Mouse (Mus musculus) hindbrain, embryonic 11.5 days (tissue): ENCODE results near the gene Btbd9. TPM values are rescaled to one million over a fixed set of nuclear protein-coding genes. Genes with fewer than 3 reads are reported as not detected.

Experiments used
- ATAC-seq: fragments of 200-750 bp; cut with Nextera tagmentation; 2 replicates; pipeline ENCODE4 v1.8.0; 2017; ENCODE audit warnings: mild to moderate bottlenecking, moderate TSS enrichment, moderate library complexity; ENCODE audit not compliant: low FRiP score
- DNase-seq: peaks from one replicate; pipeline ENCODE4 v3.0.0-alpha.2; 2015; ENCODE audit warnings: low spot score
- H3K27ac ChIP-seq: fragments of 300-500 bp; sonication (generic); 2 replicates; pipeline ENCODE4 v1.5.1; 2014; ENCODE audit warnings: mild to moderate bottlenecking, low read depth, low read length
- H3K27me3 ChIP-seq: fragments of 300-500 bp; sonication (generic); 2 replicates; pipeline ENCODE4 v1.6.1; 2014; ENCODE audit warnings: mild to moderate bottlenecking, low read length, moderate library complexity, mixed read lengths; ENCODE audit not compliant: control insufficient read depth, insufficient read depth
- H3K36me3 ChIP-seq: fragments of 300-500 bp; sonication (generic); 2 replicates; pipeline ENCODE4 v1.6.1; 2014; ENCODE audit warnings: mild to moderate bottlenecking, low read length, moderate library complexity, mixed read lengths; ENCODE audit not compliant: control insufficient read depth, insufficient read depth
- H3K4me1 ChIP-seq: fragments of 300-500 bp; sonication (generic); replicated peaks from 2 replicates; pipeline ENCODE4 v1.6.1; 2014; ENCODE audit warnings: low read length, mixed read lengths; ENCODE audit not compliant: control insufficient read depth, insufficient read depth
- H3K4me2 ChIP-seq: fragments of 300-500 bp; sonication (generic); replicated peaks from 2 replicates; pipeline ENCODE4 v1.6.1; 2014; ENCODE audit warnings: mild to moderate bottlenecking, low read depth, low read length
- H3K4me3 ChIP-seq: fragments of 300-500 bp; sonication (generic); 2 replicates; pipeline ENCODE4 v1.5.1; 2014; ENCODE audit warnings: low read depth, low read length
- H3K9ac ChIP-seq: fragments of 300-500 bp; sonication (generic); 2 replicates; pipeline ENCODE4 v1.6.1; 2014; ENCODE audit warnings: low read depth, low read length
- H3K9me3 ChIP-seq: fragments of 300-500 bp; sonication (generic); 2 replicates; pipeline ENCODE4 v1.6.1; 2016; ENCODE audit warnings: low read length; ENCODE audit not compliant: control insufficient read depth
- WGBS: fragments of 180-500 bp; shearing (Covaris S2); extraction: QIAGEN DNeasy Blood & Tissue Kit; methylation state at CpG from one replicate; pipeline ENCODE4 v1.1.7; 2014; 5-methylcytosine and 5-hydroxymethylcytosine counted together
- polyA plus RNA-seq: library from polyadenylated mRNA; unstranded; fragments of >200 nt; fragmentation: Nextera tagmentation; extraction: Ambion mirVana; gene quantifications from 2 replicates; pipeline ENCODE4 v1.2.1, GENCODE M21; 2014

The Btbd9 gene
- polyA plus RNA-seq, 1 experiment from 2014 or later = 63.0 TPM

DNA sequence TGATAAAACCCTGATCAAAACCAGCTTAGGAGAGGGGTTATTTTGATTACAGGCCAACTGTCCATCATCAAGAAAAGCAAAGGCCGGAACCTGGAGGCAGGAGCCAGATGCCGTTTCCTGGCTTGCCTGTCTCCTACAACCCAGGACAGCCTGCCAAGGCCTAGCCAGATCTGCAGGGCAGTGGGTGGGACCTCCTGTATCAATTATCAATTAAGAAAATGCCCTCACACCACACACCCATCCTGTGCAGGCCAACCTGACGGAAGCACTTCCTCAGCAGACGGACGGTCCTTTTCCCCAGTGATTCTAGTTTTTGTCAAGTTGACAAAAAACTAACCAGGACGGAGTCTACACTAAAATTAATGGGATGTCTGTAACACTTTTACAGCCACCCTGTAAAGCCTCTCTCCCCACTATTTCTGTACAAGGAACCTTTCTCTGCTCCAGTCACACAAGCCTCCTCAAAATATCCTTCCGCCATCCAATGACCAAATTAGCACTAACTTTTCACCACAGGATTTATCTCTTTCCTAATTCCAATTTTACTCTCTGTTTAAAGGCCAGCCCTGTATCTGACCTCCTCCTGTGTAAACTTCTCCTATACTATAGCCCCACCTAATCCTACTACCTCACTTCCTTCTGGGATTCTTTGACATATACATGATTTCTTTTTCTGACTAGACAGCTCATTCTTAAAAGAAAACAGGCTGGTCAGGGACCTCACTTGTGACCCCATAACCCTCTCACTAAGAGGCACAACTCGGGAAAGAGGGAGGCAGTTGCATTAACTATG lies 2.1 kb downstream of the Btbd9 start:
- H3K9ac ChIP-seq = no peak overlapping the region
- no peaks in the 10 kb centered on the region for H3K9me3 ChIP-seq
- DNase-seq (no peak), ATAC-seq (no peak)
- no peak overlapping the region for H3K4me3 ChIP-seq
- no peaks in the 10 kb centered on the region for H3K36me3 ChIP-seq
- no peaks in the 10 kb centered on the region for H3K27me3 ChIP-seq
- no peak overlapping the region for H3K27ac ChIP-seq
- no peak overlapping the region for H3K4me2 ChIP-seq
- H3K4me1 ChIP-seq = peaks cover 5% of the 10 kb centered on the region; the same call in 1 of the 2 replicates
- 82% methylated on average over 8 of the region's 8 CpGs for WGBS

DNA sequence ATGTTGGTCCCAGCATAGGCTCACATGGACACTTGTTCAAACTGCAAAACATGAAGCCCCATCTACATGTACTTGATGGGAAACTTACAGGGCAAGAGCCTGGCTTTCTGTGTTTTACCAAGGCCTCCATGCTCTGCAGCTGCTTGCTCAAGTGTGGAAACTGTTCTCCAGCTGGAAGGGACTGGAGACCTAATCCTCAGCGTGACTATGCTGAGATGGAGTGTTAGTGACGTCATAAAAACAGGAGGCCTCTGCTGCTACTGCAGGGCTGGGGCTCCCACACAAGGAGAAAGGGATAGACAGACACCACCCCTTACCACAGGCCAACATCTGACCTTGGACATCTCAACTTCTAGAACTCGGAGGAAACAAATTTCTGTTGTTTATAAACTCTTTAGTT lies 5.3 kb downstream of the Btbd9 start:
- DNase-seq (no peak), ATAC-seq (no peak)
- H3K4me1 ChIP-seq = peaks cover 5% of the 10 kb centered on the region; the same call in 1 of the 2 replicates
- H3K36me3 ChIP-seq = no peaks in the 10 kb centered on the region
- no peaks in the 10 kb centered on the region for H3K27me3 ChIP-seq
- H3K9ac ChIP-seq = no peak overlapping the region
- 77% methylated on average over 3 of the region's 3 CpGs for WGBS
- H3K4me3 ChIP-seq = no peak overlapping the region
- H3K27ac ChIP-seq = no peak overlapping the region
- H3K9me3 ChIP-seq = no peaks in the 10 kb centered on the region
- no peak overlapping the region for H3K4me2 ChIP-seq

DNA sequence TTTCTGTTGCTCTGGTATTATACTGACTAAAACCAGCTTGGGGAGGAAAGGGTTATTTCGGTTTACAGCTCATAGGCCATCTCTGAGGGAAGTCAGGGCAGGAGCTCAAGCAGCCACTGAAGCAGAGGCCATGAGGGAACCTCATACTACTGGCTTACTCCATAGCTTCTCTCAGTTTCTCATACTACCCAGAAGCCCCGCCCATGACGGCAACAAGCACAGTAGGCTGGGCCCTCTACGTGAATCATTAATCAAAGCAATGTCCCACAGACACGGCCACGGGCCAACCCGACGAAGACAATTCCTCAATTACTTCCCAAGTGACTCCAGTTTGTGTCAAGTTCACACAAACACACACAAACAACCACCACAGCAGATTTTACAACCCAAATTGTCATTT lies 6.1 kb downstream of the Btbd9 start:
- H3K36me3 ChIP-seq = no peaks in the 10 kb centered on the region
- WGBS = 63% methylated on average over 8 of the region's 8 CpGs
- H3K9me3 ChIP-seq = no peaks in the 10 kb centered on the region
- H3K4me1 ChIP-seq = peaks cover 4% of the 10 kb centered on the region; the same call in 1 of the 2 replicates
- no peak overlapping the region for H3K9ac ChIP-seq
- ATAC-seq = no peak
- DNase-seq = no peak
- H3K4me2 ChIP-seq = no peak overlapping the region
- no peak overlapping the region for H3K4me3 ChIP-seq
- H3K27ac ChIP-seq = no peak overlapping the region
- no peaks in the 10 kb centered on the region for H3K27me3 ChIP-seq

DNA sequence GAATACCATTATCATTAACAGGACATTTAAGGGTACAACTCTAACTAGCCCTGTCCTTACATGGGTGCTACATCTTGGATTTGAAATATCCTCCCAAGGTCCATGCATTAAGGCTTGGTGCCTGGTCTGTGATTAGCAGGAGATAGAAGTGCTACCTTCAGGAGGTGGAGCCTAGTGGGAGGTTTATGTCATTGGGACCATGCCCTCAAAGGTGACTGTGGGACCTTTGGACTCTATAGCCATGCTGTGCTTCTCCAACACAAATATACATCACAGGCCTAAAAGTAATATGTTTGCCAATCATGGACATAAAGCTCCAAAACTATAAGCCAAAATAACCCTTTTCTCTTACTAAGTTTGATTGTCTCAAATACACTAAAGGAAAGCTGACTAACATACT lies 7.8 kb downstream of the Btbd9 start:
- ATAC-seq = no peak
- Histone ChIP-seq H3K36me3 (no peaks in the 10 kb centered on the region), H3K9ac (no peak overlapping the region), H3K4me2 (no peak overlapping the region), H3K27ac (no peak overlapping the region), H3K4me3 (no peak overlapping the region), H3K27me3 (no peaks in the 10 kb centered on the region), H3K4me1 (no peaks in the 10 kb centered on the region), H3K9me3 (no peaks in the 10 kb centered on the region)
- no peak for DNase-seq

DNA sequence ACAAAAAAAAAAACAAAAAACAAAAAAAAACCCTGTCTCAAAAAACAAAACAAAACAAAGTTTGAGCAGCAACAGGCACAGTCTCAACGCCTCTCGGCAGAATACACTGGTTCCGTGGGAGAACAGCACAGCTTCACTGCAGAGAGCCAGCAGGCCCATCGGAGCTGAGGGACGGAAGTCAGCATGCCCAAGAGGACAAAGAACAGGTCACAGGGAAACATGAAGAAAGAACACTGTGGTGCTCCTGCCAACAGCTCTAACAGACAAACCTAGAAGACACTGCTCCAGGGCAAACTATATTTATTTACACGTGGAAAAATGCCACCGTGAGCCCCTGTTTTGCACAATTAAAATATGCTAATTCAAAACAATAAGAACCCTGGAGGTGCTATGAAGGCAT lies 11.3 kb downstream of the Btbd9 start:
- Histone ChIP-seq H3K36me3 (no peaks in the 10 kb centered on the region), H3K27ac (no peak overlapping the region), H3K4me2 (no peak overlapping the region), H3K9ac (no peak overlapping the region), H3K9me3 (no peaks in the 10 kb centered on the region), H3K4me3 (no peak overlapping the region), H3K4me1 (no peaks in the 10 kb centered on the region), H3K27me3 (no peaks in the 10 kb centered on the region)
- DNase-seq = no peak
- no peak for ATAC-seq
- 90% methylated on average over 7 of the region's 7 CpGs for WGBS

DNA sequence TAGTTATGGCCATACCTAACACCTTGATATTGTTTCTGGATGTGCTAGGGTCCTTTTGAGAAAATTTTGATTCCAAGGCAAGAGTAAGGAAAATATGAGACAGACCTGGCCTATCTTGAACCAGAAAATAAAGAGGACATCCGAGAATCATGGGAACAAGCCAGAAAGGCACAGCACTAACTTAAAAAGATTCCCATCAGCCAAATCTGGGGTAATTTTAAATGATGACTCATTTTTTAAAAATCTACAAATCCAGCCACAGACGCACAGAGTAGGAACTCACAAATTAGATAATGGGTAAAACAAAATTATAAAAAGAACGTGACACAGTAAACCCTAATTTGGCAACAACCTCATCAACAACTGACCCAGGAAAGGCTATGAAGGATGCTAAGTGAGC lies 11.9 kb downstream of the Btbd9 start:
- DNase-seq = no peak
- H3K27me3 ChIP-seq = no peaks in the 10 kb centered on the region

GRCm38 (mm10) chr17:30563484-30564075 lies 12.7 kb downstream of the Btbd9 start:
- H3K4me3 ChIP-seq = no peak overlapping the region
- no peak overlapping the region for H3K27ac ChIP-seq
- no peaks in the 10 kb centered on the region for H3K9me3 ChIP-seq
- H3K4me1 ChIP-seq = no peaks in the 10 kb centered on the region
- H3K9ac ChIP-seq = no peak overlapping the region
- WGBS = 74% methylated on average over 6 of the region's 6 CpGs
- no peaks in the 10 kb centered on the region for H3K27me3 ChIP-seq
- H3K4me2 ChIP-seq = no peak overlapping the region
- ATAC-seq (no peak), DNase-seq (no peak)
- H3K36me3 ChIP-seq = no peaks in the 10 kb centered on the region

More for the DNA sequence above, 11.9 kb downstream of the Btbd9 start:
- Histone ChIP-seq H3K4me3 (no peak overlapping the region), H3K9me3 (no peaks in the 10 kb centered on the region), H3K36me3 (no peaks in the 10 kb centered on the region), H3K4me1 (no peaks in the 10 kb centered on the region), H3K4me2 (no peak overlapping the region), H3K9ac (no peak overlapping the region), H3K27ac (no peak overlapping the region)
- no peak for ATAC-seq
- 85% methylated on average over 3 of the region's 3 CpGs for WGBS

- 90% methylated on average over 2 of the region's 2 CpGs for WGBS
- no peak overlapping the region for H3K4me2 ChIP-seq
- no peak overlapping the region for H3K4me3 ChIP-seq
- H3K4me1 ChIP-seq = no peaks in the 10 kb centered on the region
- H3K9me3 ChIP-seq = no peaks in the 10 kb centered on the region
- H3K36me3 ChIP-seq = no peaks in the 10 kb centered on the region
- no peak for DNase-seq
- no peak overlapping the region for H3K27ac ChIP-seq
- H3K9ac ChIP-seq = no peak overlapping the region
- no peaks in the 10 kb centered on the region for H3K27me3 ChIP-seq
- ATAC-seq = no peak
Measured at GRCm38 (mm10) chr17:30562770-30563169, 13.5 kb downstream of the Btbd9 start.

DNA sequence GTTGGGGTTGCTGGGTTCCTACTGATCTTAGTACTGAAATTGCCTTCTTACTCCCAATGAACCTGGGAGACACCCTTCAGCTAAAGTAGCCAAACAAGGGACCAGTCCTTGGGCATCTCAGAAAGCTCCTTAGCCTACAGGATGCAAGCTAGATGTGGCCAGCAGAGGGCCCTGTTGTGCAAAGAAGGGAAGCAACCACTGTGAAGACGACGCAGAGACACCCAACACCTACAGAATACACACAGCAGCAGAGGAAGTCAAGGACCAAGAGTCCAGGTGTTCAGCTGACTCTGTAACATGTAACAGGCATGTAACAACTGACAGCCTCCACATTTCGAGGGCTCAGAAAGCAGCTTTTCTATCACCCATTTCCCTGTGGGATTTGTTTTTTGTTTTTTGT lies 16.8 kb downstream of the Btbd9 start:
- no peaks in the 10 kb centered on the region for H3K9me3 ChIP-seq
- DNase-seq = peak; percentile 62
- no peak overlapping the region for H3K4me2 ChIP-seq
- no peaks in the 10 kb centered on the region for H3K36me3 ChIP-seq
- H3K27me3 ChIP-seq = no peaks in the 10 kb centered on the region
- 38% methylated on average over 3 of the region's 3 CpGs for WGBS
- no peak overlapping the region for H3K9ac ChIP-seq
- no peak overlapping the region for H3K4me3 ChIP-seq
- ATAC-seq = no peak
- H3K4me1 ChIP-seq = no peaks in the 10 kb centered on the region
- no peak overlapping the region for H3K27ac ChIP-seq
